Comparison of ENCODE assay signal across 7 mouse cellular contexts in the genomic region with DNA sequence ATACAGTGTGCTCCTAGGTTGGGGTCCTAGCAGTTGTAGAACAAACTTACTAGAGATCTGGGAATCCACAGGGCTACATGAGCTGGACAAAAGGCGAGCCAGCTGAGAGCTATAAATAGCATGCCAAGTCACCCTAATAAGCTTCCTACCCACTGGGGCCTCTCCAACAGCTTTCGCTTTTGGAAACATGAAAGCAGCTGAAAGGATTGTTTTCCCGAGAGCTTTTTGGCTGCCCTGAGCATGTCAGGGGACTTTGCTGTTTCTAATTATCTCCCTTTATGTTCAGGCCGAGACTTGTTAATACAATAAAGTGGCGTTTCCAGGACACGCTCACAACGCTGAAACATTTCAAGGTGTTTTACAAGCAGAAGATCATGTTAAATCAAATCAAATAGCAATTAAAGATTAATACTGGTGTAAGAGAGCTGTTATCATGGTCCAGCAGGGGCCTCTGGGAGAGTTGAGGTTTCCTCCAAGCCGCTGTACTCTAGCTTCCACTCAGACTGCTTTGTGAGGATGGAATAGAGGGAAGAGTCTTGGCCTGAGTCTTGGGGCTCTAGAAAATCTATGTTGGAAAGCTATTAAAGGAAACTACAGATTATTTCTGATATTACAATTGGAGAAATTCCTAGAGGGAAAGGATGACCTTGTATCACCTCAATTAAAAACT.
DNase-seq lines count a peak whose midpoint lies in the region; ATAC-seq and TF ChIP-seq lines count a peak whose summit lies in the region.

No protein-coding gene starts in this region.

- peak; percentile 1 for DNase-seq in adrenal gland, postnatal 25 days
- DNase-seq in cerebellum, adult 2 months, result peak; percentile 42 to 73
- DNase-seq in heart, postnatal 14 days, result peak; percentile 9 to 43
- DNase-seq in retina, adult 2 months (ENCODE audit: low read depth, low spot score), result peak; percentile 23
- no peak for DNase-seq in thymus, postnatal 25 days

- no peaks in the 10 kb centered on the region for H3K9me3 ChIP-seq in forebrain, embryonic 15.5 days
- no peaks in the 10 kb centered on the region for H3K9me3 ChIP-seq in limb, embryonic 15.5 days

- TF ChIP-seq CTCF in cerebellum, adult 2 months (IDR thresholded peaks at IDR 0.05; ENCODE audit: borderline replicate concordance, insufficient read depth, low read depth, low read length), result no peak

- no peak overlapping the region for H3K4me3 ChIP-seq in cerebellum, adult 2 months (replicated peaks; ENCODE audit: insufficient read depth, low read depth, low read length)
- H3K4me3 ChIP-seq in forebrain, embryonic 15.5 days, result no peak overlapping the region
- H3K4me3 ChIP-seq in limb, embryonic 15.5 days, result no peak overlapping the region

- no peaks in the 10 kb centered on the region for H3K27me3 ChIP-seq in cerebellum, adult 2 months (ENCODE audit: control insufficient read depth, insufficient read depth, low read length)
- no peaks in the 10 kb centered on the region for H3K27me3 ChIP-seq in forebrain, embryonic 15.5 days
- H3K27me3 ChIP-seq in limb, embryonic 15.5 days, result no peaks in the 10 kb centered on the region

- H3K9ac ChIP-seq in forebrain, embryonic 15.5 days (replicated peaks), result no peak overlapping the region
- no peak overlapping the region for H3K9ac ChIP-seq in limb, embryonic 15.5 days

- no peaks in the 10 kb centered on the region for H3K36me3 ChIP-seq in forebrain, embryonic 15.5 days
- H3K36me3 ChIP-seq in limb, embryonic 15.5 days, result no peaks in the 10 kb centered on the region

- peak overlapping the region; percentile 46; the same call in 1 of the 2 replicates for H3K27ac ChIP-seq in cerebellum, adult 2 months (ENCODE audit: insufficient read depth, low read length)
- no peak overlapping the region for H3K27ac ChIP-seq in forebrain, embryonic 15.5 days (replicated peaks)
- 0 out of 2 replicates have a peak overlapping the region, but pooled peaks have one; percentile 68 for H3K27ac ChIP-seq in limb, embryonic 15.5 days

- ATAC-seq in forebrain, embryonic 15.5 days (replicated peaks), result peak; percentile 88
- ATAC-seq in limb, embryonic 15.5 days (ENCODE audit: insufficient number of reproducible peaks, low FRiP score, low TSS enrichment, low read depth), result no peak

- intact Hi-C loops in heart, postnatal 14 days (cut with DNase I), result loop anchor here (10.0 kb wide), 1 partner anchor 139 kb away; no protein-coding TSS in a partner anchor

- WGBS in cerebellum, adult 2 months, result 10% methylated on average over 8 of the region's 8 CpGs
- WGBS in forebrain, embryonic 15.5 days, result 4% methylated on average over 8 of the region's 8 CpGs
- 4% methylated on average over 8 of the region's 8 CpGs for WGBS in limb, embryonic 15.5 days

- TF ChIP-seq POLR2A in cerebellum, adult 2 months (IDR thresholded peaks at IDR 0.05; ENCODE audit: borderline replicate concordance, insufficient read depth, low read length), result no peak

- H3K4me1 ChIP-seq in cerebellum, adult 2 months (ENCODE audit: control insufficient read depth, insufficient read depth, low read length), result peaks cover 3% of the 10 kb centered on the region; the same call in 1 of the 2 replicates
- peaks cover 4% of the 10 kb centered on the region; the same call in 1 of the 2 replicates for H3K4me1 ChIP-seq in forebrain, embryonic 15.5 days
- H3K4me1 ChIP-seq in limb, embryonic 15.5 days, result no peaks in the 10 kb centered on the region

- H3K4me2 ChIP-seq in forebrain, embryonic 15.5 days (replicated peaks), result no peak overlapping the region
- H3K4me2 ChIP-seq in limb, embryonic 15.5 days, result no peak overlapping the region
